Mouse (Mus musculus): ENCODE measurements around the gene Itgb8.

DNA sequence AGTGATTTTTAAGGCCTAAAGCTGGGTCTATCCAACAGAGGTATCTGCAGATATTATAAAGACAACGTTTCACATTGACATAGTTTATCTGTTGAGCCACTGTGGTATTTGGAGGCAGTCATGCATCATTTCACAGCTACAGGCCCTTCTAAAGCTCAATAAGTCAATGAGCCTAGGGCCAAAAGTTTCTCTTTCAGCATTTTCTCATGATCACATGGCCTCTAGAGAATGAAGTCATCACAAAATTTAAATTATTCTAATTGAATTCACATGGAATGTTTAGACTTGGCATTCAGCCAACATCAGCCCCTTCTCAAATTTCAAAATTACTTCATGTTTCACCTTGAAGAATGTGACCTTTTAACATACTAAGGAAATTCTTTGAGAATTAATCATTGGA, 10.0 kb upstream of the Itgb8 start:
- no peak for TF ChIP-seq POLR2A (IDR thresholded peaks at IDR 0.05; ENCODE audit: borderline replicate concordance, extremely low read depth, insufficient read depth, insufficient read length, poor library complexity, severe bottlenecking)
- TF ChIP-seq CTCF (IDR thresholded peaks at IDR 0.05; ENCODE audit: borderline replicate concordance, extremely low read depth, insufficient read depth, insufficient read length) = no peak
